Mouse (Mus musculus) thymus, postnatal 10 days (tissue): Measurements from ENCODE around the gene Olfr1436.
"Not testable (repeated sequence)": the region's sequence is repeated elsewhere in the genome, so short reads cannot be mapped to it uniquely, and the experiment has no call there.

Experiments used
- DNase-seq, 2 experiments: peaks; one replicate each; pipeline ENCODE4 v3.0.0; 2021; ENCODE audit warnings: low spot score in 2 of 2

Gene Olfr1436

GRCm38 (mm10) chr19:12299030-12299429 is at the start of gene Olfr1436:
Olfr1436 (minus strand) TSS chr19:12299130.
- not testable (repeated sequence) for DNase-seq

GRCm38 (mm10) chr19:12335810-12336209 is 36.9 kb upstream of the Olfr1436 start, which contains the start of gene Olfr1438-ps1:
Olfr1438-ps1 (minus strand) TSS chr19:12335910.
- no peak for DNase-seq

DNA sequence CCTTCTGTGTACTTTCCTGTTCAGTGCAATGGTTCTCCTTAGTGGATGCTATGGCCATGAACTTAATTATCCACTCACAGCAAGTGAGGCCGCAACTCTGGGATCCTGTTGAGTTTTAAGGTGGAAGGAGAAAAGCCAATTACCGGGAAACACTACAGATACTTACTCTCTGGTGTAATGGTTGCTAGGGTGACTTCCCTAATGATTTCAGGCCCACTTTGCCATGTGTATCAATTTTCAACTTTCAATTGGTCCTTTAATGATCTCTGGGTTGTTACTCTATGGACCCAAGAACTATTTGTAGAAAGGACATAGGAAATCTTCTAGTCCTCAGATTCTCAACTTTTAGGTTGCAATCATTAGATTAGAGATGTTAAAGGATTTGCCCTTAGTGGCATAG is 26.1 kb upstream of the Olfr1436 start, which contains the start of gene Olfr1437:
TSS of gene Olfr1437 (minus strand) at position 101 of the 400 bp plus-strand sequence.
- no peak for DNase-seq

DNA sequence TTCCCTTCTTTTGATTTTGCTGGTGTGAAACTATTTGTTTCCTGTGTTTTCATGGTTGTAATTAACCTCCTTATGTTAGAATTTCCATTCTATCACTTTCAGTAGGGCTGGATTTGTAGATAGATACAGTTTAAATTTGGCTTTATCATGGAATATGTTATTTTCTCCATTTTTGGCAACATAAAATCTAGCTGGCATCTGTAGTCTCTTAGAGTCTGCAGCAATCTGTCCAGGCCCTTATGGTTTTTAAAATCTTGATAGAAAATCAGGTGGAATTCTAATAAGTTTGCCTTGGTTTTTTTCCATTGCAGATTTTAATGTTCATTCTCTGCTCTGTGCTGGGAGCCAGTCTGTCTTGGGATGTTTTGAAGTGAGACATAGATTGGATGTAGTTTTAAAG is 6.0 kb downstream of the Olfr1436 start:
- no peak for DNase-seq

DNA sequence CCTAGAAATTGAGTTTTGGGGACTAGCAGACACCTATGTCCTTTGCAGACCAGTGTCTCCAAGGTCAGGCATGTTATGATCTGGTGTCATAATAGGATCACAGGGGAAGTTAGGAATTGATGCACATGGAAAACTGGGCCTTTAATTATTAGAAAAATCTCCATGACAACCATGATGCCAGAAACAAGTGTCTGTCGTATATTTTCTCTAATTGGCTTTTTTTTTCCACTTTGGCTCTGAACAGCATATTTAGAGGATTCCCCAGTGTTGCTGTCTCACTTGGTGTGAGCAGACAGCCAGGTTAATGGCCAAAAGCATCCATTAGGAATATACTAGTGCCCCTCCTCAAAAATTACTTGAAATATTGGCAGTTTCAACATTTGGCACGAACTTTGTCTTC is 19.4 kb downstream of the Olfr1436 start, which contains the start of gene Olfr1434:
TSS of gene Olfr1434 (plus strand) at position 301 of the 400 bp plus-strand sequence.
- DNase-seq: no peak

DNA sequence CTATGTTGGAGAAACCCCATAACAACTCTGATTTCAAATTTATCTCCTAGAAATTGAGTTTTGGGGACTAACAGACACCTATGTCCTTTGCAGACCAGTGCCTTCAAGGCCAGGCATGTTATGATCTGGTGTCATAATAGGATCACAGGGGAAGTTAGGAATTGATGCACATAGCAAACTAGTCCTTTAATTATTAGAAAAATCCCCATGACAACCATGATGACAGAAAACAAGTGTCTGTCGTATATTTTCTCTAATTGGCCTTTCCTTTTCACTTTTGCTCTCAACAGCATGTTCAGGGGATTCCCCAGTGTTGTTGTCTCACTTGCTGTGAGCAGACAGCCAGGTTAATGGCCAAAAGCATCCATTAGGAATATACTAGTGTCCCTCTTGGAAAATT is 38.2 kb downstream of the Olfr1436 start, which contains the start of gene Olfr235:
TSS of gene Olfr235 (plus strand) at position 301 of the 400 bp plus-strand sequence.
- DNase-seq: no peak
